Mouse (Mus musculus) kidney, adult 2 months (tissue): ENCODE data around the gene Cd177.

ENCODE experiments used
- CTCF ChIP-seq: fragments of 200-500 bp; conservative IDR thresholded peaks from 2 replicates; pipeline ENCODE4 v1.5.1; 2011; ENCODE audit warnings: low read depth, mild to moderate bottlenecking, control low read depth, low read length, moderate library complexity, mixed read lengths; ENCODE audit not compliant: insufficient read depth, insufficient read length
- POLR2A ChIP-seq: fragments of 200-500 bp; IDR thresholded peaks from one replicate; pipeline ENCODE4 v1.6.1; 2011; ENCODE audit warnings: low read depth, low read length, control low read depth

- TF ChIP-seq CTCF: no peak
- no peak for TF ChIP-seq POLR2A
These were observed 44.7 kb upstream of the Cd177 start for GRCm38 (mm10) chr7:24804826-24805225.
